Mouse (Mus musculus): ENCODE measurements at regions not wholly inside any gene's neighbourhood (a gene's known extent, or its start where the extent isn't known, plus 50 kb on each side); places are given as distances from the start of the nearest gene placed in this dataset.

DNA sequence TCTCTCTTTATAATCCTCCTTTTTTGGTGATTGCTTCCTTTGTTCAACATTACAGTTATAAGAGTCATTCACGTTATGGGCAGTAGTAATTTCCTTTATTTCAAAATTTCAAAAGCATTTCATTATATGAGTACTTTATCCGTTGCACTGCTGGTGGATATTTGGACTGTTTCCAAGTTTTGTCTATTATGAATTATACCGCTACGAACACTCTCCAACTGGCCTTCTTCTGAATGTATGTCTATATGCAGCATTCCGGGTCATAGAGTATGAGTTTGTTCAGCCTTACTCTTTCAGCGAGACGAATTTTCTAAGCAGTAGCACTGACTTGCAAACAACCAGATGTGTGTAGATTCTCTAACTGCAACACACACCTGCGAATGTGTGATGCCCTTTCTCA, 57.8 kb downstream of the Dusp6 start:
- Histone ChIP-seq H3K27ac (ENCODE audit: control insufficient read depth, low read depth, low read length) (no peak overlapping the region), H3K9me3 (replicated peaks; ENCODE audit: insufficient read depth, low read length) (no peaks in the 10 kb centered on the region), H3K79me2 (ENCODE audit: control insufficient read depth, insufficient read depth, low read length, poor library complexity) (no peaks in the 10 kb centered on the region), H3K4me1 (ENCODE audit: control insufficient read depth in 1 of 2, insufficient read depth in 2 of 2, low read length in 2 of 2) (no peaks in the 10 kb centered on the region), H3K36me3 (ENCODE audit: control insufficient read depth in 1 of 2, insufficient read depth in 2 of 2, low read length in 2 of 2) (no peaks in the 10 kb centered on the region), H3K4me3 (ENCODE audit: control insufficient read depth in 1 of 2, insufficient read depth in 1 of 2, low read depth in 2 of 2, low read length in 2 of 2) (no peak overlapping the region), H3K27me3 (ENCODE audit: control insufficient read depth in 1 of 2, insufficient read depth in 2 of 2, low read length in 2 of 2) (peaks cover 0 to 2% of the 10 kb centered on the region in 2 experiments; a peak in 1 of 4 replicates), H3K9ac (ENCODE audit: control insufficient read depth, low read depth, low read length, poor library complexity, severe bottlenecking) (no peak overlapping the region)
- DNase-seq (ENCODE audit: low read depth, low spot score): no peak
- no peak for TF ChIP-seq MAZ (IDR thresholded peaks at IDR 0.05; ENCODE audit: low read depth, low read length)
- no peak for TF ChIP-seq NELFE (IDR thresholded peaks at IDR 0.05; ENCODE audit: low read depth, low read length)
- TF ChIP-seq SMC3 (IDR thresholded peaks at IDR 0.05; ENCODE audit: low read depth, low read length): no peak
- no peak for TF ChIP-seq USF2 (IDR thresholded peaks at IDR 0.05; ENCODE audit: borderline replicate concordance in 1 of 2, insufficient read depth in 1 of 2, low read depth in 1 of 2, low read length in 2 of 2)
- no peak for TF ChIP-seq RCOR1 (IDR thresholded peaks at IDR 0.05; ENCODE audit: low read depth, low read length)
- TF ChIP-seq POLR2AphosphoS5 (IDR thresholded peaks at IDR 0.05; ENCODE audit: borderline replicate concordance, low read depth, low read length): no peak
- TF ChIP-seq ZNF384 (IDR thresholded peaks at IDR 0.05; ENCODE audit: low read depth, low read length): no peak
- no peak for TF ChIP-seq KAT2A (conservative IDR thresholded peaks at IDR 0.05; ENCODE audit: low read depth, low read length)
- no peak for TF ChIP-seq NRF1 (IDR thresholded peaks at IDR 0.05; ENCODE audit: insufficient read depth, low read depth, low read length, poor library complexity, severe bottlenecking)
- TF ChIP-seq ZC3H11A (IDR thresholded peaks at IDR 0.05; ENCODE audit: low read depth, low read length): no peak
- no peak for TF ChIP-seq EP300 (IDR thresholded peaks at IDR 0.05; ENCODE audit: low read depth in 1 of 2, low read length in 2 of 2)
- no peak for TF ChIP-seq ZMIZ1 (IDR thresholded peaks at IDR 0.05; ENCODE audit: low read depth, low read length)
- TF ChIP-seq MAX (IDR thresholded peaks at IDR 0.05; ENCODE audit: low read length): no peak
- TF ChIP-seq CHD2 (IDR thresholded peaks at IDR 0.05; ENCODE audit: low read length): no peak
- no peak for TF ChIP-seq CHD1 (IDR thresholded peaks at IDR 0.05; ENCODE audit: low read depth, low read length)
- TF ChIP-seq TAL1 (IDR thresholded peaks at IDR 0.05; ENCODE audit: low read length): no peak
- TF ChIP-seq MAFK (IDR thresholded peaks at IDR 0.05; ENCODE audit: borderline replicate concordance, low read depth, low read length): no peak
- TF ChIP-seq BHLHE40 (IDR thresholded peaks at IDR 0.05; ENCODE audit: borderline replicate concordance, low read depth, low read length): no peak
- no peak for TF ChIP-seq ETS1 (IDR thresholded peaks at IDR 0.05; ENCODE audit: low read depth, low read length)
- no peak for TF ChIP-seq UBTF (IDR thresholded peaks at IDR 0.05; ENCODE audit: borderline replicate concordance, insufficient read depth, low read depth, low read length)

DNA sequence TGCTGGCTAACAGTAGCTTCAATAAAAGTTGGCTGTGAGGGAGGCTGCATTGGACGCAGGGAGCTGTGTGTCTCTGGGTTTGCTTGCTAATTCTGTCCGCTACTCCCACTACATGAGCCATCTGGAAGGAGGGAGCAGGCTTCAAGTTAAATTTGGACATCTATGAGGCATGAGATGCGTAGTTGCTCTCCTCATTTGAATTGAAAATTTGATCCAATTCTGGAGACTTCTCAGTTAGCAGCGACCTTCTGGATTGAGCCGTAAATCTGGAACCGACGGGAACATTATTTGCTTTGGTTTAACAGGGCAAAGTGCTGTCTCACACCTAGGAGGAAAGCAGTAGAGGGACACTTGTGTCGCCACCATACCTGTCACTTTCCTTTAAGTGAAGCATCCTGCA, 60.3 kb downstream of the Dusp6 start:
- no peak for DNase-seq (ENCODE audit: low read depth, low spot score)
- Histone ChIP-seq H3K27ac (ENCODE audit: control insufficient read depth, low read depth, low read length) (no peak overlapping the region), H3K27me3 (ENCODE audit: control insufficient read depth in 1 of 2, insufficient read depth in 2 of 2, low read length in 2 of 2) (peaks cover 0 to 2% of the 10 kb centered on the region in 2 experiments; a peak in 1 of 4 replicates), H3K4me3 (ENCODE audit: control insufficient read depth in 1 of 2, insufficient read depth in 1 of 2, low read depth in 2 of 2, low read length in 2 of 2) (no peak overlapping the region), H3K9me3 (replicated peaks; ENCODE audit: insufficient read depth, low read length) (no peaks in the 10 kb centered on the region), H3K9ac (ENCODE audit: control insufficient read depth, low read depth, low read length, poor library complexity, severe bottlenecking) (no peak overlapping the region), H3K79me2 (ENCODE audit: control insufficient read depth, insufficient read depth, low read length, poor library complexity) (no peaks in the 10 kb centered on the region), H3K36me3 (ENCODE audit: control insufficient read depth in 1 of 2, insufficient read depth in 2 of 2, low read length in 2 of 2) (no peaks in the 10 kb centered on the region), H3K4me1 (ENCODE audit: control insufficient read depth in 1 of 2, insufficient read depth in 2 of 2, low read length in 2 of 2) (no peaks in the 10 kb centered on the region)
- TF ChIP-seq NRF1 (IDR thresholded peaks at IDR 0.05; ENCODE audit: insufficient read depth, low read depth, low read length, poor library complexity, severe bottlenecking): no peak
- no peak for TF ChIP-seq USF1 (IDR thresholded peaks at IDR 0.05; ENCODE audit: low read depth, low read length)
- no peak for TF ChIP-seq EP300 (IDR thresholded peaks at IDR 0.05; ENCODE audit: low read depth in 1 of 2, low read length in 2 of 2)
- TF ChIP-seq RCOR1 (IDR thresholded peaks at IDR 0.05; ENCODE audit: low read depth, low read length): no peak
- no peak for TF ChIP-seq GABPA (IDR thresholded peaks at IDR 0.05; ENCODE audit: low read depth, low read length)
- no peak for TF ChIP-seq CTCF (IDR thresholded peaks at IDR 0.05 in 2 of 3, conservative IDR thresholded peaks at IDR 0.05 in 1 of 3; ENCODE audit: control insufficient read depth in 1 of 3, insufficient read depth in 1 of 3, low read depth in 2 of 3, low read length in 3 of 3, poor library complexity in 1 of 3, severe bottlenecking in 1 of 3)
- TF ChIP-seq MYC (IDR thresholded peaks at IDR 0.05; ENCODE audit: low read depth, low read length): no peak
- no peak for TF ChIP-seq ETS1 (IDR thresholded peaks at IDR 0.05; ENCODE audit: low read depth, low read length)
- TF ChIP-seq ZC3H11A (IDR thresholded peaks at IDR 0.05; ENCODE audit: low read depth, low read length): no peak
- TF ChIP-seq ZMIZ1 (IDR thresholded peaks at IDR 0.05; ENCODE audit: low read depth, low read length): no peak
- TF ChIP-seq ZKSCAN1 (IDR thresholded peaks at IDR 0.05; ENCODE audit: low read depth, low read length): no peak
- no peak for TF ChIP-seq HCFC1 (IDR thresholded peaks at IDR 0.05; ENCODE audit: low read depth, low read length)
- TF ChIP-seq POLR2AphosphoS2 (IDR thresholded peaks at IDR 0.05; ENCODE audit: low read length): no peak
- no peak for TF ChIP-seq TBP (IDR thresholded peaks at IDR 0.05; ENCODE audit: low read depth, low read length)

All from MEL (cell line).